Comparison of ENCODE assay signal across 16 mouse cellular contexts in the genomic region with DNA sequence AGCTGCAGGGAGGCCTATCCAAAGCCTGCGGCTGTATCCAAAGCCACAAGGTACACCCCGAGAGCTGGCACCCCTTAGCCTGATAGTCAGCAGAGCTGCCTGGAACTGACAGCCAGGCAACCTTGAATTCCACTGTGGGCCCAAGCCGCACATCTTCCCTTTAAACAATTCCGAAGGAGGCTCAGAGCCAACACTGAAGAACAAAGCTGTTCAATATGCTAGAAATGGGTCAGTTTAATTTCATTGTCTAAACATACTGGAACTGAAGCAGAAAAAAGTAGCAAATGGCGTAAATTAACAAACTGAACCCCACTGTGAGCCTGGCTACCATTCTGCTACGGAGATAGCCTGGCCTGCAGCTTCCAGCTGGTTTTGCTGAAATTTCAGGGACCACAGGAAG.
DNase-seq lines count a peak whose midpoint lies in the region; ATAC-seq and TF ChIP-seq lines count a peak whose summit lies in the region.
"Had no signal": no experiment of that assay in that cellular context is flagged by ENCODE, and none has a peak within 500 bp of the region (broad histone marks: within the 10 kb centered on the region; RNA-seq: fewer than 3 reads in every experiment).

No protein-coding gene starts in this region.

- DNase-seq in cerebellum, postnatal 4 days (ENCODE audit: low spot score in 2 of 2): no peak
- DNase-seq in midbrain, embryonic 14.5 days: no peak
- no peak for DNase-seq in midbrain, postnatal 0 days (ENCODE audit: low spot score)
- DNase-seq in cerebellum, postnatal 25 days: peak; percentile 75 to 77
- peak; percentile 33 for DNase-seq in retina, embryonic 14.5 days (ENCODE audit: low spot score)
- no peak for DNase-seq in lung, adult 2 months
- DNase-seq: gastrocnemius, postnatal 36 days; kidney, postnatal 10 days; right cerebral cortex, postnatal 14 days had no signal

- no peak for TF ChIP-seq CTCF in midbrain, postnatal 0 days (IDR thresholded peaks at IDR 0.05)
- no peak for TF ChIP-seq CTCF in lung, adult 2 months (IDR thresholded peaks at IDR 0.05; ENCODE audit: insufficient read depth, low read length)

- H3K27ac ChIP-seq in midbrain, embryonic 14.5 days (replicated peaks; ENCODE audit: low read depth, low read length): peak overlapping the region; percentile 49; the same call in 1 of the 2 replicates
- H3K27ac ChIP-seq in midbrain, postnatal 0 days (ENCODE audit: low read depth, low read length): no peak overlapping the region
- H3K27ac ChIP-seq: embryonic facial prominence, embryonic 12.5 days; heart, embryonic 15.5 days; limb, embryonic 15.5 days; lung, embryonic 15.5 days; neural tube, embryonic 12.5 days had no signal

- no peaks in the 10 kb centered on the region for H3K36me3 ChIP-seq in midbrain, embryonic 14.5 days (ENCODE audit: control insufficient read depth, insufficient read depth, low read length)
- H3K36me3 ChIP-seq in midbrain, postnatal 0 days (ENCODE audit: insufficient read depth, low read length): no peaks in the 10 kb centered on the region
- H3K36me3 ChIP-seq: embryonic facial prominence, embryonic 12.5 days; heart, embryonic 15.5 days; limb, embryonic 15.5 days; lung, embryonic 15.5 days; neural tube, embryonic 12.5 days had no signal

- no peaks in the 10 kb centered on the region for H3K9me3 ChIP-seq in midbrain, embryonic 14.5 days (ENCODE audit: control insufficient read depth, low read length)
- no peaks in the 10 kb centered on the region for H3K9me3 ChIP-seq in midbrain, postnatal 0 days (ENCODE audit: low read length)
- H3K9me3 ChIP-seq: embryonic facial prominence, embryonic 12.5 days; heart, embryonic 15.5 days; limb, embryonic 15.5 days; lung, embryonic 15.5 days; neural tube, embryonic 12.5 days had no signal

- 45% methylated on average over 6 of the region's 6 CpGs for WGBS in midbrain, embryonic 14.5 days
- 46% methylated on average over 6 of the region's 6 CpGs for WGBS in midbrain, postnatal 0 days
- WGBS in lung, adult 2 months: 69% methylated on average over 6 of the region's 6 CpGs

- H3K4me2 ChIP-seq in midbrain, embryonic 14.5 days (ENCODE audit: low read length): no peak overlapping the region
- H3K4me2 ChIP-seq in midbrain, postnatal 0 days (ENCODE audit: low read depth, low read length, poor library complexity, severe bottlenecking): no peak overlapping the region
- H3K4me2 ChIP-seq: embryonic facial prominence, embryonic 12.5 days; heart, embryonic 15.5 days; limb, embryonic 15.5 days; lung, embryonic 15.5 days; neural tube, embryonic 12.5 days had no signal

- peak; percentile 86 for ATAC-seq in cerebellum, adult (ENCODE audit: insufficient number of reproducible peaks, low FRiP score, low TSS enrichment)
- ATAC-seq in midbrain, embryonic 14.5 days (ENCODE audit: low FRiP score, low TSS enrichment): no peak
- ATAC-seq in midbrain, postnatal 0 days (ENCODE audit: low FRiP score): no peak
- ATAC-seq in megakaryocyte progenitor cell, adult 5-6 weeks (replicated peaks; ENCODE audit: poor library complexity): no peak

- no peak overlapping the region for H3K4me3 ChIP-seq in midbrain, embryonic 14.5 days (replicated peaks; ENCODE audit: low read depth, low read length)
- H3K4me3 ChIP-seq in midbrain, postnatal 0 days (ENCODE audit: low read depth, low read length): no peak overlapping the region
- no peak overlapping the region for H3K4me3 ChIP-seq in lung, adult 2 months (replicated peaks; ENCODE audit: extremely low read depth, low read depth, low read length)
- H3K4me3 ChIP-seq: embryonic facial prominence, embryonic 12.5 days; heart, embryonic 15.5 days; limb, embryonic 15.5 days; lung, embryonic 15.5 days; neural tube, embryonic 12.5 days had no signal

- H3K27me3 ChIP-seq in midbrain, embryonic 14.5 days (ENCODE audit: control insufficient read depth, insufficient read depth, low read length): no peaks in the 10 kb centered on the region
- no peaks in the 10 kb centered on the region for H3K27me3 ChIP-seq in midbrain, postnatal 0 days (ENCODE audit: insufficient read depth, low read length)
- H3K27me3 ChIP-seq: embryonic facial prominence, embryonic 12.5 days; heart, embryonic 15.5 days; limb, embryonic 15.5 days; lung, embryonic 15.5 days; neural tube, embryonic 12.5 days had no signal

- peaks cover 8% of the 10 kb centered on the region; the same call in 1 of the 2 replicates for H3K4me1 ChIP-seq in midbrain, embryonic 14.5 days (ENCODE audit: control insufficient read depth, insufficient read depth, low read length)
- no peaks in the 10 kb centered on the region for H3K4me1 ChIP-seq in midbrain, postnatal 0 days (ENCODE audit: insufficient read depth, low read length)
- no peaks in the 10 kb centered on the region for H3K4me1 ChIP-seq in lung, adult 2 months (ENCODE audit: control insufficient read depth, insufficient read depth, low read length)
- H3K4me1 ChIP-seq: embryonic facial prominence, embryonic 12.5 days; heart, embryonic 15.5 days; limb, embryonic 15.5 days; lung, embryonic 15.5 days had no signal

- H3K9ac ChIP-seq in midbrain, embryonic 14.5 days (replicated peaks; ENCODE audit: low read length): no peak overlapping the region
- H3K9ac ChIP-seq in midbrain, postnatal 0 days (replicated peaks; ENCODE audit: low read length, poor library complexity, severe bottlenecking): no peak overlapping the region
- H3K9ac ChIP-seq: embryonic facial prominence, embryonic 12.5 days; heart, embryonic 15.5 days; limb, embryonic 15.5 days; lung, embryonic 15.5 days; neural tube, embryonic 12.5 days had no signal

- TF ChIP-seq POLR2A in lung, adult 2 months (IDR thresholded peaks at IDR 0.05; ENCODE audit: borderline replicate concordance, extremely low read depth, low read depth, low read length): no peak

Comparison
In these comparisons a context has a peak if more than half of its experiments do, and no peak if none do; other contexts are left out.
1. DNase-seq: peak in cerebellum, postnatal 25 days (2 of 2) and retina, embryonic 14.5 days (single experiment); none in cerebellum, postnatal 4 days (0 of 2), midbrain, embryonic 14.5 days (single experiment), midbrain, postnatal 0 days (single experiment) and lung, adult 2 months (single experiment).